Mouse (Mus musculus) small intestine, adult 2 months (tissue): ENCODE results near the gene Setd2. TPM values are rescaled to one million over a fixed set of nuclear protein-coding genes. Genes with fewer than 3 reads are reported as not detected.

Experiments used
- H3K27ac ChIP-seq: fragments of 200-500 bp; 2 replicates; pipeline ENCODE4 v1.5.1; 2012; ENCODE audit warnings: low read depth, low read length, control low read depth, inconsistent platforms; ENCODE audit not compliant: insufficient read depth
- H3K27me3 ChIP-seq: fragments of 200-500 bp; 2 replicates; pipeline ENCODE4 v1.6.1; 2012; ENCODE audit warnings: mild to moderate bottlenecking, moderate library complexity, low read length, inconsistent platforms; ENCODE audit not compliant: control insufficient read depth, insufficient read depth
- H3K36me3 ChIP-seq: fragments of 200-500 bp; 2 replicates; pipeline ENCODE4 v1.6.1; 2012; ENCODE audit warnings: mild to moderate bottlenecking, low read length, control low read depth, inconsistent platforms; ENCODE audit not compliant: control insufficient read depth, insufficient read depth
- H3K4me1 ChIP-seq: fragments of 200-500 bp; 2 replicates; pipeline ENCODE4 v1.6.1; 2012; ENCODE audit warnings: low read length, inconsistent platforms, mixed read lengths; ENCODE audit not compliant: control insufficient read depth, insufficient read depth, insufficient read length
- H3K4me3 ChIP-seq: fragments of 200-500 bp; 2 replicates; pipeline ENCODE4 v1.5.1; 2012; ENCODE audit warnings: low read depth, mild to moderate bottlenecking, control low read depth, inconsistent platforms, low read length, moderate library complexity
- CTCF ChIP-seq: fragments of 200-500 bp; IDR thresholded peaks from 2 replicates; pipeline ENCODE4 v1.5.1; 2012; ENCODE audit warnings: low read depth, mild to moderate bottlenecking, control low read depth, inconsistent platforms, low read length, moderate library complexity, mixed read lengths; ENCODE audit not compliant: insufficient replicate concordance, insufficient read length; ENCODE audit errors: extremely low read depth
- POLR2A ChIP-seq: fragments of 200-500 bp; IDR thresholded peaks from 2 replicates; pipeline ENCODE4 v1.6.1; 2012; ENCODE audit warnings: low read depth, mild to moderate bottlenecking, control low read depth, inconsistent platforms, low read length, moderate library complexity
- WGBS: fragments of 180-500 bp; shearing (Covaris S2); methylation state at CpG from one replicate; pipeline ENCODE4 v1.1.7; 2018; 5-methylcytosine and 5-hydroxymethylcytosine counted together
- polyA plus RNA-seq: library from polyadenylated mRNA; depleted of rRNA; stranded (reverse); fragments of >200 nt; gene quantifications from 2 replicates; pipeline ENCODE4 v1.2.3, GENCODE M21; 2012; rRNA removed

The Setd2 gene
- polyA plus RNA-seq, 1 experiment: 33.1 TPM

GRCm38 (mm10) chr9:110662844-110663243 lies 130.4 kb downstream of the Setd2 start:
- H3K4me3 ChIP-seq: no peak overlapping the region
- H3K27ac ChIP-seq: no peak overlapping the region
- TF ChIP-seq POLR2A (no peak), CTCF (no peak)
- peaks cover 13% of the 10 kb centered on the region for H3K4me1 ChIP-seq
- WGBS: 55% methylated on average over 1 of the region's 1 CpGs
- H3K36me3 ChIP-seq: no peaks in the 10 kb centered on the region; the same call in 1 of the 2 replicates
- no peaks in the 10 kb centered on the region for H3K27me3 ChIP-seq

- Histone ChIP-seq H3K4me1 (peaks cover 12% of the 10 kb centered on the region), H3K36me3 (no peaks in the 10 kb centered on the region), H3K27me3 (no peaks in the 10 kb centered on the region), H3K4me3 (no peak overlapping the region), H3K27ac (no peak overlapping the region)
- 16% methylated on average over 4 of the region's 4 CpGs for whole genome bisulfite sequencing
- TF ChIP-seq CTCF (no peak), POLR2A (no peak)
Measured at GRCm38 (mm10) chr9:110665912-110666311, 133.5 kb downstream of the Setd2 start.

GRCm38 (mm10) chr9:110666374-110666773 lies 134.0 kb downstream of the Setd2 start:
- Histone ChIP-seq H3K27me3 (no peaks in the 10 kb centered on the region), H3K4me3 (no peak overlapping the region), H3K4me1 (peaks cover 10% of the 10 kb centered on the region), H3K27ac (no peak overlapping the region), H3K36me3 (no peaks in the 10 kb centered on the region)
- WGBS: 72% methylated on average over 8 of the region's 8 CpGs
- no peak for TF ChIP-seq POLR2A
- TF ChIP-seq CTCF: no peak

- TF ChIP-seq POLR2A (no peak), CTCF (no peak)
- H3K4me1 ChIP-seq: peaks cover 11% of the 10 kb centered on the region
- H3K27me3 ChIP-seq: no peaks in the 10 kb centered on the region
- no peaks in the 10 kb centered on the region for H3K36me3 ChIP-seq
- no peak overlapping the region for H3K27ac ChIP-seq
- WGBS: 56% methylated on average over 4 of the region's 4 CpGs
- no peak overlapping the region for H3K4me3 ChIP-seq
Measured at GRCm38 (mm10) chr9:110667219-110667836, 134.9 kb downstream of the Setd2 start.

Other genes starting within 250 kb of the Setd2 start
- 3.7 and 5.7 TPM in 2 replicates for gene Elp6, start 227.4 kb upstream of the Setd2 start, polyA plus RNA-seq
- 26.5 and 34.9 TPM in 2 replicates for gene Scap, start 199.3 kb upstream of the Setd2 start, polyA plus RNA-seq
- 23.4 and 34.4 TPM in 2 replicates for gene Ptpn23, start 124.4 kb upstream of the Setd2 start, polyA plus RNA-seq
- 0.65 TPM in 1 of 2 replicates, not detected in the other for gene Ngp, start 112.8 kb upstream of the Setd2 start, polyA plus RNA-seq
- gene Klhl18, start 55.9 kb upstream of the Setd2 start, polyA plus RNA-seq: 7.6 and 13.7 TPM in 2 replicates
- gene Kif9, start 55.6 kb upstream of the Setd2 start, polyA plus RNA-seq: 0.27 and 0.34 TPM in 2 replicates
- gene Nradd, start 91.9 kb downstream of the Setd2 start, polyA plus RNA-seq: 3.3 and 3.7 TPM in 2 replicates
- gene Nbeal2, start 121.6 kb downstream of the Setd2 start, polyA plus RNA-seq: 28.1 and 28.8 TPM in 2 replicates
- gene Ccdc12, start 123.9 kb downstream of the Setd2 start, polyA plus RNA-seq: 52.9 and 138 TPM in 2 replicates
- not detected in 2 replicates for gene Myl3, start 209.3 kb downstream of the Setd2 start, polyA plus RNA-seq
- gene Pth1r, start 214.5 kb downstream of the Setd2 start, polyA plus RNA-seq: 5.6 and 7.3 TPM in 2 replicates